Mouse (Mus musculus): ENCODE measurements at regions not wholly inside any gene's neighbourhood (a gene's known extent, or its start where the extent isn't known, plus 50 kb on each side); places are given as distances from the start of the nearest gene placed in this dataset.
A peak's percentile ranks its signal among the peaks of the same experiment; 100 is the strongest.

- H3K36me3 ChIP-seq (ENCODE audit: insufficient read depth, low read length): no peaks in the 10 kb centered on the region
- no peaks in the 10 kb centered on the region for H3K4me1 ChIP-seq (ENCODE audit: insufficient read depth, low read length)
- no peaks in the 10 kb centered on the region for H3K9me3 ChIP-seq (ENCODE audit: low read length)
- DNase-seq (ENCODE audit: low spot score): no peak
- H3K4me2 ChIP-seq (ENCODE audit: low read depth, low read length): no peak overlapping the region
- no peak for TF ChIP-seq CTCF (IDR thresholded peaks at IDR 0.05; ENCODE audit: low read depth)
- H3K27me3 ChIP-seq (ENCODE audit: insufficient read depth, low read length): no peaks in the 10 kb centered on the region
- 88% methylated on average over 2 of the region's 2 CpGs for WGBS
- ATAC-seq: no peak
- H3K27ac ChIP-seq: no peak overlapping the region
- no peak overlapping the region for H3K9ac ChIP-seq (replicated peaks; ENCODE audit: low read length)
- no peak overlapping the region for H3K4me3 ChIP-seq (ENCODE audit: low read length)
These were observed 120.0 kb upstream of the Lmo4 start for GRCm38 (mm10) chr3:144324974-144325373.

GRCm38 (mm10) chr3:144323524-144323923 is 118.5 kb upstream of the Lmo4 start:
- Histone ChIP-seq H3K27me3 (ENCODE audit: insufficient read depth, low read length) (no peaks in the 10 kb centered on the region), H3K4me2 (ENCODE audit: low read depth, low read length) (no peak overlapping the region), H3K4me3 (ENCODE audit: low read length) (no peak overlapping the region), H3K27ac (no peak overlapping the region), H3K9ac (replicated peaks; ENCODE audit: low read length) (no peak overlapping the region), H3K9me3 (ENCODE audit: low read length) (no peaks in the 10 kb centered on the region), H3K4me1 (ENCODE audit: insufficient read depth, low read length) (no peaks in the 10 kb centered on the region), H3K36me3 (ENCODE audit: insufficient read depth, low read length) (no peaks in the 10 kb centered on the region)
- ATAC-seq (no peak), DNase-seq (ENCODE audit: low spot score) (no peak)
- no peak for TF ChIP-seq CTCF (IDR thresholded peaks at IDR 0.05; ENCODE audit: low read depth)
- 89% methylated on average over 3 of the region's 3 CpGs for WGBS

- H3K9ac ChIP-seq (replicated peaks; ENCODE audit: low read length): no peak overlapping the region; the same call in 1 of the 2 replicates
- no peaks in the 10 kb centered on the region for H3K9me3 ChIP-seq (ENCODE audit: low read length)
- H3K36me3 ChIP-seq (ENCODE audit: insufficient read depth, low read length): no peaks in the 10 kb centered on the region
- H3K27ac ChIP-seq: peak overlapping the region; percentile 74; the same call in 1 of the 2 replicates
- WGBS: 50% methylated on average over 11 of the region's 11 CpGs
- H3K4me2 ChIP-seq (ENCODE audit: low read depth, low read length): no peak overlapping the region
- H3K27me3 ChIP-seq (ENCODE audit: insufficient read depth, low read length): no peaks in the 10 kb centered on the region
- 0 out of 2 replicates have a peak, but pooled peaks have one; percentile 10 for ATAC-seq
- DNase-seq (ENCODE audit: low spot score): peak; percentile 6
- H3K4me1 ChIP-seq (ENCODE audit: insufficient read depth, low read length): no peaks in the 10 kb centered on the region
- no peak overlapping the region for H3K4me3 ChIP-seq (ENCODE audit: low read length)
- no peak for TF ChIP-seq CTCF (IDR thresholded peaks at IDR 0.05; ENCODE audit: low read depth)
These were observed 114.6 kb upstream of the Lmo4 start for GRCm38 (mm10) chr3:144319468-144320205.

GRCm38 (mm10) chr3:144318761-144319467 is 113.9 kb upstream of the Lmo4 start:
- peak overlapping the region; percentile 74 for H3K27ac ChIP-seq

GRCm38 (mm10) chr3:144310748-144311147 is 105.7 kb upstream of the Lmo4 start:
- no peak for TF ChIP-seq CTCF (IDR thresholded peaks at IDR 0.05; ENCODE audit: low read depth)
- ATAC-seq (no peak), DNase-seq (ENCODE audit: low spot score) (no peak)
- no peak overlapping the region for H3K4me3 ChIP-seq (ENCODE audit: low read length)
- H3K4me2 ChIP-seq (ENCODE audit: low read depth, low read length): no peak overlapping the region
- WGBS: 90% methylated on average over 5 of the region's 5 CpGs
- H3K36me3 ChIP-seq (ENCODE audit: insufficient read depth, low read length): no peaks in the 10 kb centered on the region
- no peak overlapping the region for H3K27ac ChIP-seq
- H3K9ac ChIP-seq (replicated peaks; ENCODE audit: low read length): no peak overlapping the region
- no peaks in the 10 kb centered on the region for H3K9me3 ChIP-seq (ENCODE audit: low read length)
- no peaks in the 10 kb centered on the region for H3K4me1 ChIP-seq (ENCODE audit: insufficient read depth, low read length)
- no peaks in the 10 kb centered on the region for H3K27me3 ChIP-seq (ENCODE audit: insufficient read depth, low read length)

More at GRCm38 (mm10) chr3:144318761-144319467, 113.9 kb upstream of the Lmo4 start:
- H3K9ac ChIP-seq (replicated peaks; ENCODE audit: low read length): no peak overlapping the region; the same call in 1 of the 2 replicates
- peak overlapping the region; percentile 37 for H3K4me2 ChIP-seq (ENCODE audit: low read depth, low read length)
- ATAC-seq (peak; percentile 88), DNase-seq (ENCODE audit: low spot score) (peak; percentile 73)
- TF ChIP-seq CTCF (IDR thresholded peaks at IDR 0.05; ENCODE audit: low read depth): no peak
- no peaks in the 10 kb centered on the region for H3K36me3 ChIP-seq (ENCODE audit: insufficient read depth, low read length)
- no peaks in the 10 kb centered on the region for H3K27me3 ChIP-seq (ENCODE audit: insufficient read depth, low read length)
- no peak overlapping the region for H3K4me3 ChIP-seq (ENCODE audit: low read length)
- no peaks in the 10 kb centered on the region for H3K9me3 ChIP-seq (ENCODE audit: low read length)
- 27% methylated on average over 16 of the region's 16 CpGs for WGBS
- no peaks in the 10 kb centered on the region for H3K4me1 ChIP-seq (ENCODE audit: insufficient read depth, low read length)

- ATAC-seq: no peak
- DNase-seq (ENCODE audit: low spot score): no peak
- no peak overlapping the region for H3K4me2 ChIP-seq (ENCODE audit: low read depth, low read length)
- no peak for TF ChIP-seq CTCF (IDR thresholded peaks at IDR 0.05; ENCODE audit: low read depth)
- H3K4me3 ChIP-seq (ENCODE audit: low read length): no peak overlapping the region
- H3K9ac ChIP-seq (replicated peaks; ENCODE audit: low read length): no peak overlapping the region
- H3K36me3 ChIP-seq (ENCODE audit: insufficient read depth, low read length): no peaks in the 10 kb centered on the region
- H3K4me1 ChIP-seq (ENCODE audit: insufficient read depth, low read length): no peaks in the 10 kb centered on the region
- no peaks in the 10 kb centered on the region for H3K9me3 ChIP-seq (ENCODE audit: low read length)
- no peaks in the 10 kb centered on the region for H3K27me3 ChIP-seq (ENCODE audit: insufficient read depth, low read length)
- no peak overlapping the region for H3K27ac ChIP-seq
- 79% methylated on average over 4 of the region's 4 CpGs for WGBS
These were observed 103.6 kb upstream of the Lmo4 start for GRCm38 (mm10) chr3:144308616-144309015.

GRCm38 (mm10) chr3:144307557-144307956 is 102.5 kb upstream of the Lmo4 start:
- no peak overlapping the region for H3K4me3 ChIP-seq (ENCODE audit: low read length)
- no peak overlapping the region for H3K9ac ChIP-seq (replicated peaks; ENCODE audit: low read length)
- 70% methylated on average over 3 of the region's 3 CpGs for WGBS
- no peaks in the 10 kb centered on the region for H3K9me3 ChIP-seq (ENCODE audit: low read length)
- TF ChIP-seq CTCF (IDR thresholded peaks at IDR 0.05; ENCODE audit: low read depth): no peak
- no peaks in the 10 kb centered on the region for H3K4me1 ChIP-seq (ENCODE audit: insufficient read depth, low read length)
- no peaks in the 10 kb centered on the region for H3K36me3 ChIP-seq (ENCODE audit: insufficient read depth, low read length)
- no peaks in the 10 kb centered on the region for H3K27me3 ChIP-seq (ENCODE audit: insufficient read depth, low read length)
- no peak overlapping the region for H3K4me2 ChIP-seq (ENCODE audit: low read depth, low read length)
- DNase-seq (ENCODE audit: low spot score): no peak
- H3K27ac ChIP-seq: no peak overlapping the region
- no peak for ATAC-seq

Measured in hindbrain, postnatal 0 days (tissue).